Mouse (Mus musculus): ENCODE results near the gene Atg4c.

GRCm38 (mm10) chr4:99249826-99250225, 56.1 kb downstream of the Atg4c start:
- TF ChIP-seq CTCF (IDR thresholded peaks at IDR 0.05; ENCODE audit: low read depth): no peak
- TF ChIP-seq EP300 (IDR thresholded peaks at IDR 0.05; ENCODE audit: low read depth): no peak
